Mouse (Mus musculus) midbrain, embryonic 13.5 days (tissue): Measurements from ENCODE around the gene Tmem211. TPM values are rescaled to one million over a fixed set of nuclear protein-coding genes. Genes with fewer than 3 reads are reported as not detected.

ENCODE experiments used
- ATAC-seq: fragments of 200-750 bp; cut with Nextera tagmentation; 2 replicates; pipeline ENCODE4 v1.8.0; 2017; ENCODE audit warnings: mild to moderate bottlenecking, moderate TSS enrichment, moderate library complexity
- H3K27ac ChIP-seq: fragments of 300-500 bp; sonication (generic); 2 replicates; pipeline ENCODE4 v1.5.1; 2015; ENCODE audit warnings: inconsistent platforms, mild to moderate bottlenecking, moderate library complexity
- H3K27me3 ChIP-seq: fragments of 300-500 bp; sonication (generic); 2 replicates; pipeline ENCODE4 v1.6.1; 2015; ENCODE audit warnings: mild to moderate bottlenecking, inconsistent platforms
- H3K36me3 ChIP-seq: fragments of 300-500 bp; sonication (generic); 2 replicates; pipeline ENCODE4 v1.6.1; 2015; ENCODE audit warnings: mild to moderate bottlenecking, inconsistent platforms
- H3K4me1 ChIP-seq: fragments of 300-500 bp; sonication (generic); replicated peaks from 2 replicates; pipeline ENCODE4 v1.6.1; 2015; ENCODE audit warnings: inconsistent platforms
- H3K4me2 ChIP-seq: fragments of 300-500 bp; sonication (generic); replicated peaks from 2 replicates; pipeline ENCODE4 v1.6.1; 2015; ENCODE audit warnings: moderate library complexity, mild to moderate bottlenecking, inconsistent platforms
- H3K4me3 ChIP-seq: fragments of 300-500 bp; sonication (generic); replicated peaks from 2 replicates; pipeline ENCODE4 v1.5.1; 2015; ENCODE audit warnings: mild to moderate bottlenecking, inconsistent platforms
- H3K9ac ChIP-seq: fragments of 300-500 bp; sonication (generic); replicated peaks from 2 replicates; pipeline ENCODE4 v1.6.1; 2015; ENCODE audit warnings: mild to moderate bottlenecking, inconsistent platforms
- H3K9me3 ChIP-seq: fragments of 300-500 bp; sonication (generic); 2 replicates; pipeline ENCODE4 v1.6.1; 2016; ENCODE audit warnings: mild to moderate bottlenecking, inconsistent platforms
- WGBS: fragments of 180-500 bp; shearing (Covaris S2); methylation state at CpG from one replicate; pipeline ENCODE4 v1.1.7; 2015; 5-methylcytosine and 5-hydroxymethylcytosine counted together
- polyA plus RNA-seq: library from polyadenylated mRNA; unstranded; fragments of >200 nt; fragmentation: Nextera tagmentation; extraction: Ambion mirVana; gene quantifications from 2 replicates; pipeline ENCODE4 v1.2.1, GENCODE M21; 2015

Gene Tmem211
- polyA plus RNA-seq, 1 experiment from 2014 or later = not detected

GRCm38 (mm10) chr5:113199126-113199771 lies 27.5 kb upstream of the Tmem211 start:
- H3K4me2 ChIP-seq = no peak overlapping the region
- no peaks in the 10 kb centered on the region for H3K27me3 ChIP-seq
- H3K4me3 ChIP-seq = no peak overlapping the region
- H3K36me3 ChIP-seq = no peaks in the 10 kb centered on the region
- H3K9me3 ChIP-seq = no peaks in the 10 kb centered on the region
- H3K27ac ChIP-seq = no peak overlapping the region
- no peak overlapping the region for H3K9ac ChIP-seq
- 55% methylated on average over 8 of the region's 8 CpGs for WGBS
- no peak for ATAC-seq
- H3K4me1 ChIP-seq = no peaks in the 10 kb centered on the region

- Histone ChIP-seq H3K27me3 (no peaks in the 10 kb centered on the region), H3K27ac (no peak overlapping the region), H3K4me3 (no peak overlapping the region), H3K4me1 (no peaks in the 10 kb centered on the region), H3K36me3 (no peaks in the 10 kb centered on the region), H3K4me2 (no peak overlapping the region), H3K9me3 (no peaks in the 10 kb centered on the region), H3K9ac (no peak overlapping the region)
- ATAC-seq = no peak
- 87% methylated on average over 10 of the region's 10 CpGs for WGBS
Measured at GRCm38 (mm10) chr5:113199772-113200134, 27.0 kb upstream of the Tmem211 start.

GRCm38 (mm10) chr5:113204193-113204592 lies 22.5 kb upstream of the Tmem211 start:
- Histone ChIP-seq H3K4me2 (no peak overlapping the region), H3K4me3 (no peak overlapping the region), H3K9ac (no peak overlapping the region), H3K36me3 (no peaks in the 10 kb centered on the region), H3K27ac (no peak overlapping the region), H3K27me3 (no peaks in the 10 kb centered on the region), H3K4me1 (peaks cover 11% of the 10 kb centered on the region), H3K9me3 (no peaks in the 10 kb centered on the region)
- WGBS = 90% methylated on average over 9 of the region's 9 CpGs
- ATAC-seq = no peak

GRCm38 (mm10) chr5:113206670-113207352 lies 19.9 kb upstream of the Tmem211 start:
- no peaks in the 10 kb centered on the region for H3K9me3 ChIP-seq
- no peak overlapping the region for H3K9ac ChIP-seq
- ATAC-seq = no peak
- H3K27me3 ChIP-seq = no peaks in the 10 kb centered on the region
- no peak overlapping the region for H3K27ac ChIP-seq
- no peaks in the 10 kb centered on the region for H3K36me3 ChIP-seq
- H3K4me2 ChIP-seq = no peak overlapping the region
- H3K4me3 ChIP-seq = no peak overlapping the region
- WGBS = 69% methylated on average over 9 of the region's 9 CpGs
- peaks cover 20% of the 10 kb centered on the region for H3K4me1 ChIP-seq

GRCm38 (mm10) chr5:113208048-113208447 lies 18.7 kb upstream of the Tmem211 start:
- Histone ChIP-seq H3K9me3 (no peaks in the 10 kb centered on the region), H3K36me3 (no peaks in the 10 kb centered on the region), H3K27ac (peak overlapping the region; percentile 74), H3K4me1 (peaks cover 20% of the 10 kb centered on the region), H3K4me3 (no peak overlapping the region), H3K9ac (no peak overlapping the region), H3K27me3 (no peaks in the 10 kb centered on the region), H3K4me2 (no peak overlapping the region)
- no peak for ATAC-seq
- WGBS = 81% methylated on average over 4 of the region's 4 CpGs

- peak; percentile 66 for ATAC-seq
- 44% methylated on average over 11 of the region's 11 CpGs for WGBS
- no peaks in the 10 kb centered on the region for H3K36me3 ChIP-seq
- H3K9ac ChIP-seq = 0 out of 2 replicates have a peak overlapping the region, but pooled peaks have one; percentile 15
- no peaks in the 10 kb centered on the region for H3K9me3 ChIP-seq
- H3K4me2 ChIP-seq = no peak overlapping the region
- H3K27ac ChIP-seq = peak overlapping the region; percentile 74
- no peak overlapping the region for H3K4me3 ChIP-seq
- H3K4me1 ChIP-seq = peaks cover 20% of the 10 kb centered on the region
- no peaks in the 10 kb centered on the region for H3K27me3 ChIP-seq
Measured at GRCm38 (mm10) chr5:113208622-113209400, 17.9 kb upstream of the Tmem211 start.

GRCm38 (mm10) chr5:113209401-113209750 lies 17.3 kb upstream of the Tmem211 start:
- Histone ChIP-seq H3K27me3 (no peaks in the 10 kb centered on the region), H3K27ac (peak overlapping the region; percentile 74), H3K9me3 (no peaks in the 10 kb centered on the region), H3K4me1 (peaks cover 20% of the 10 kb centered on the region), H3K4me3 (no peak overlapping the region), H3K36me3 (no peaks in the 10 kb centered on the region), H3K9ac (0 out of 2 replicates have a peak overlapping the region, but pooled peaks have one; percentile 15), H3K4me2 (no peak overlapping the region)
- 55% methylated on average over 11 of the region's 11 CpGs for WGBS
- peak; percentile 9; the same call in 1 of the 2 replicates for ATAC-seq

- Histone ChIP-seq H3K36me3 (no peaks in the 10 kb centered on the region), H3K27ac (peak overlapping the region; percentile 74), H3K4me1 (peaks cover 20% of the 10 kb centered on the region), H3K4me2 (no peak overlapping the region), H3K4me3 (no peak overlapping the region), H3K9me3 (no peaks in the 10 kb centered on the region), H3K9ac (no peak overlapping the region), H3K27me3 (no peaks in the 10 kb centered on the region)
- no peak for ATAC-seq
- WGBS = 94% methylated on average over 13 of the region's 13 CpGs
Measured at GRCm38 (mm10) chr5:113209898-113210297, 16.8 kb upstream of the Tmem211 start.

GRCm38 (mm10) chr5:113210314-113210713 lies 16.4 kb upstream of the Tmem211 start:
- Histone ChIP-seq H3K4me3 (no peak overlapping the region), H3K4me2 (no peak overlapping the region), H3K4me1 (peaks cover 20% of the 10 kb centered on the region), H3K27ac (peak overlapping the region; percentile 74; the same call in 1 of the 2 replicates), H3K9me3 (no peaks in the 10 kb centered on the region), H3K27me3 (no peaks in the 10 kb centered on the region), H3K9ac (no peak overlapping the region), H3K36me3 (no peaks in the 10 kb centered on the region)
- 83% methylated on average over 6 of the region's 6 CpGs for WGBS
- ATAC-seq = no peak

GRCm38 (mm10) chr5:113212156-113212835 lies 14.4 kb upstream of the Tmem211 start:
- no peak overlapping the region for H3K4me2 ChIP-seq
- H3K27ac ChIP-seq = no peak overlapping the region
- no peak for ATAC-seq
- no peaks in the 10 kb centered on the region for H3K27me3 ChIP-seq
- H3K9ac ChIP-seq = no peak overlapping the region
- H3K4me3 ChIP-seq = no peak overlapping the region
- no peaks in the 10 kb centered on the region for H3K36me3 ChIP-seq
- WGBS = 87% methylated on average over 10 of the region's 10 CpGs
- H3K9me3 ChIP-seq = no peaks in the 10 kb centered on the region
- peaks cover 17% of the 10 kb centered on the region for H3K4me1 ChIP-seq

- no peak overlapping the region for H3K4me2 ChIP-seq
- H3K27ac ChIP-seq = no peak overlapping the region
- H3K4me3 ChIP-seq = no peak overlapping the region
- WGBS = 88% methylated on average over 8 of the region's 8 CpGs
- no peak overlapping the region for H3K9ac ChIP-seq
- H3K36me3 ChIP-seq = no peaks in the 10 kb centered on the region
- H3K9me3 ChIP-seq = no peaks in the 10 kb centered on the region
- ATAC-seq = no peak
- 0 out of 2 replicates have a peak, but pooled peaks cover 2% of the 10 kb centered on the region for H3K27me3 ChIP-seq
- peaks cover 10% of the 10 kb centered on the region for H3K4me1 ChIP-seq
Measured at GRCm38 (mm10) chr5:113214041-113214440, 12.7 kb upstream of the Tmem211 start.

- no peak overlapping the region for H3K4me2 ChIP-seq
- 83% methylated on average over 11 of the region's 11 CpGs for WGBS
- 0 out of 2 replicates have a peak, but pooled peaks cover 3% of the 10 kb centered on the region for H3K27me3 ChIP-seq
- no peaks in the 10 kb centered on the region for H3K9me3 ChIP-seq
- no peak overlapping the region for H3K9ac ChIP-seq
- no peak overlapping the region for H3K4me3 ChIP-seq
- H3K27ac ChIP-seq = no peak overlapping the region
- ATAC-seq = no peak
- peaks cover 6% of the 10 kb centered on the region for H3K4me1 ChIP-seq
- H3K36me3 ChIP-seq = no peaks in the 10 kb centered on the region
Measured at GRCm38 (mm10) chr5:113214455-113214854, 12.3 kb upstream of the Tmem211 start.
